12 mouse cellular contexts compared by ENCODE assay signal in genomic region chr12:27336336-27336735, GRCm38 (mm10). TPM values are rescaled to one million over a fixed set of nuclear protein-coding genes. Genes with fewer than 3 reads are reported as not detected.
DNase-seq lines count a peak whose midpoint lies in the region; ATAC-seq lines count a peak whose summit lies in the region.
"Had no signal": no experiment of that assay in that cellular context is flagged by ENCODE, and none has a peak within 500 bp of the region (broad histone marks: within the 10 kb centered on the region; RNA-seq: fewer than 3 reads in every experiment).

No protein-coding gene starts in this region.

- H3K9ac ChIP-seq in neural tube, embryonic 11.5 days (ENCODE audit: low read length), result peak overlapping the region; percentile 50
- peak overlapping the region; percentile 100 for H3K9ac ChIP-seq in hindbrain, embryonic 12.5 days
- H3K9ac ChIP-seq in midbrain, embryonic 11.5 days (ENCODE audit: low read length), result peak overlapping the region; percentile 52

- WGBS in neural tube, embryonic 11.5 days, result 77% methylated on average over 7 of the region's 7 CpGs
- WGBS in hindbrain, embryonic 12.5 days, result 53% methylated on average over 7 of the region's 7 CpGs
- WGBS in midbrain, embryonic 11.5 days, result 64% methylated on average over 7 of the region's 7 CpGs

- DNase-seq in neural tube, embryonic 11.5 days (ENCODE audit: low spot score), result no peak
- DNase-seq in neural tube, embryonic 10.5 days (ENCODE audit: extremely low spot score, low spot score), result no peak
- peak; percentile 87 for DNase-seq in midbrain, embryonic 11.5 days (ENCODE audit: low spot score, missing footprints)
- DNase-seq in retina, postnatal 1 day, result no peak
- DNase-seq in spleen, postnatal 36 days (ENCODE audit: low spot score in 2 of 2), result no peak
- no peak for DNase-seq in right cerebral cortex, postnatal 14 days
- no peak for DNase-seq in gastrocnemius, postnatal 4 days (ENCODE audit: low spot score in 2 of 2)
- DNase-seq: adrenal gland, adult 8-10 months; gastrocnemius, adult 2 months; kidney, adult 18-20 months; thymus, postnatal 25 days had no signal

- 0 out of 2 replicates have a peak overlapping the region, but pooled peaks have one; percentile 49 for H3K27ac ChIP-seq in neural tube, embryonic 11.5 days (ENCODE audit: low read depth, low read length)
- peak overlapping the region; percentile 62 for H3K27ac ChIP-seq in hindbrain, embryonic 12.5 days
- H3K27ac ChIP-seq in midbrain, embryonic 11.5 days (ENCODE audit: low read depth, low read length), result peak overlapping the region; percentile 17; the same call in 1 of the 2 replicates
- H3K27ac ChIP-seq: gastrocnemius, adult 2 months had no signal

- peaks cover 2% of the 10 kb centered on the region; the same call in 1 of the 2 replicates for H3K36me3 ChIP-seq in neural tube, embryonic 11.5 days (ENCODE audit: control insufficient read depth, insufficient read depth, low read length)
- peaks cover 14% of the 10 kb centered on the region; the same call in 1 of the 2 replicates for H3K36me3 ChIP-seq in hindbrain, embryonic 12.5 days
- H3K36me3 ChIP-seq in midbrain, embryonic 11.5 days (ENCODE audit: control insufficient read depth, insufficient read depth, low read length), result peaks cover 12% of the 10 kb centered on the region

- H3K9me3 ChIP-seq in neural tube, embryonic 11.5 days (ENCODE audit: control insufficient read depth, low read length), result no peaks in the 10 kb centered on the region
- H3K9me3 ChIP-seq in hindbrain, embryonic 12.5 days (replicated peaks), result no peaks in the 10 kb centered on the region
- no peaks in the 10 kb centered on the region for H3K9me3 ChIP-seq in midbrain, embryonic 11.5 days (ENCODE audit: control insufficient read depth, low read length)

- H3K4me3 ChIP-seq in neural tube, embryonic 11.5 days (ENCODE audit: low read depth, low read length), result peak overlapping the region; percentile 99
- peak overlapping the region; percentile 87 for H3K4me3 ChIP-seq in hindbrain, embryonic 12.5 days
- peak overlapping the region; percentile 92 for H3K4me3 ChIP-seq in midbrain, embryonic 11.5 days (ENCODE audit: low read depth, low read length)
- H3K4me3 ChIP-seq: gastrocnemius, adult 2 months had no signal

- no peak for ATAC-seq in neural tube, embryonic 11.5 days (ENCODE audit: insufficient read depth, low FRiP score, low TSS enrichment)
- ATAC-seq in hindbrain, embryonic 12.5 days (ENCODE audit: low FRiP score), result no peak
- ATAC-seq in midbrain, embryonic 11.5 days (ENCODE audit: low FRiP score), result no peak

- H3K4me1 ChIP-seq in neural tube, embryonic 11.5 days (ENCODE audit: control insufficient read depth, insufficient read depth, low read length), result peaks cover 6% of the 10 kb centered on the region; the same call in 1 of the 2 replicates
- peaks cover 20% of the 10 kb centered on the region for H3K4me1 ChIP-seq in hindbrain, embryonic 12.5 days
- peaks cover 9% of the 10 kb centered on the region for H3K4me1 ChIP-seq in midbrain, embryonic 11.5 days (ENCODE audit: control insufficient read depth, insufficient read depth, low read length)

- H3K4me2 ChIP-seq in neural tube, embryonic 11.5 days (ENCODE audit: low read depth), result peak overlapping the region; percentile 46
- H3K4me2 ChIP-seq in hindbrain, embryonic 12.5 days (replicated peaks), result peak overlapping the region; percentile 73
- H3K4me2 ChIP-seq in midbrain, embryonic 11.5 days, result peak overlapping the region; percentile 66

- H3K27me3 ChIP-seq in neural tube, embryonic 11.5 days (ENCODE audit: control insufficient read depth, insufficient read depth, low read length), result no peaks in the 10 kb centered on the region
- H3K27me3 ChIP-seq in hindbrain, embryonic 12.5 days, result no peaks in the 10 kb centered on the region
- no peaks in the 10 kb centered on the region for H3K27me3 ChIP-seq in midbrain, embryonic 11.5 days (ENCODE audit: control insufficient read depth, insufficient read depth, low read length)

RNA-seq across cellular contexts. Expression of gene Sox11, which starts 6.0 kb away (rescaled TPM):
- 589 and 601 TPM in 2 replicates for polyA plus RNA-seq in neural tube, embryonic 11.5 days (2014; fragmentation: Nextera tagmentation; extraction: Ambion mirVana)
- polyA plus RNA-seq in hindbrain, embryonic 12.5 days (2016; fragmentation: Nextera tagmentation; extraction: Ambion mirVana), result 578 and 604 TPM in 2 replicates
- 618 and 725 TPM in 2 replicates for polyA plus RNA-seq in midbrain, embryonic 11.5 days (2014; fragmentation: Nextera tagmentation; extraction: Ambion mirVana)
- total RNA-seq in gastrocnemius, postnatal 4 days (2021), result 10 to 100 TPM; 10.6 to 12.0 TPM

Comparison
In these comparisons a context has a peak if more than half of its experiments do, and no peak if none do; other contexts are left out.
1. H3K9ac ChIP-seq: peak in every context shown above with its lines; median percentile 100 in hindbrain, embryonic 12.5 days; 52 in midbrain, embryonic 11.5 days; 50 in neural tube, embryonic 11.5 days.